Comparison of ENCODE assay signal across 7 mouse cellular contexts in the genomic region with DNA sequence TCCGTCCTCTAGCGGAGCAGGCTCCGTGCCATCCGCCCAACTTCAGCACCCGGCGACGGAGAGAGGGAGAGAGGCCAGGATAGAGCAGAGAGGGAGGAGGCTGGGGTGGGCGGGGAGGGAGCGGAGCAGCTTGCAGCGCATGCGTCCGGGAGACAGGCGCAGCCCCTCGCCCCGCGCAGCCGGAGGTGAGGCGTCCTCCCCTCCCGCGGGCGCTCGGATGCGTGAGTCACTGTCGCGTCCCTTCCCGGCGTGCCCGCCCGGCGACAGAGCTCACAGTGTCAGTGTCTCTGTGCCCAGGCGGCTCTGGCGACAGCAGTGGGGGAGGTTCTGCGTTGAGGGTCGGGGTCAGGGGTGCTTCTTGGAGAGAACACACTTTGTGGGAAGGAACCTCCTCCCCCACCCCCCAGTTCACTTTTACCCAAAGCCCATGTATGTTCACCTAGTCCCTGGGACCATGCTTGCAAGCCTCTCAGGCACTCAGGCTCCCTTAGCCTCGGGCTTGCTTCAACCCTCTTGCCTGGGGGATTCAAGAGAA. TPM values are rescaled to one million over a fixed set of nuclear protein-coding genes. Genes with fewer than 3 reads are reported as not detected.
DNase-seq lines count a peak whose midpoint lies in the region; ATAC-seq and TF ChIP-seq lines count a peak whose summit lies in the region.

Rgs17 (minus strand) TSS at position 107 of the 535 bp plus-strand sequence.

- 1% methylated on average over 35 of the region's 35 CpGs for WGBS in cerebellum, adult 2 months
- WGBS in hindbrain, embryonic 10.5 days = under 1% methylated on average over 35 of the region's 35 CpGs
- WGBS in midbrain, embryonic 13.5 days = 0% methylated on average over 22 of the region's 35 CpGs

- H3K9ac ChIP-seq in midbrain, embryonic 13.5 days (replicated peaks) = peak within 1 kb of the TSS; percentile 85

- no peaks in the 10 kb centered on the region for H3K27me3 ChIP-seq in cerebellum, adult 2 months (ENCODE audit: control insufficient read depth, insufficient read depth, low read length)
- peaks cover 22% of the 10 kb centered on the region for H3K27me3 ChIP-seq in hindbrain, embryonic 10.5 days (ENCODE audit: insufficient read depth, poor library complexity, severe bottlenecking)
- no peaks in the 10 kb centered on the region; the same call in 1 of the 2 replicates for H3K27me3 ChIP-seq in midbrain, embryonic 13.5 days

- peak within 1 kb of the TSS; percentile 57 for H3K4me3 ChIP-seq in cerebellum, adult 2 months (replicated peaks; ENCODE audit: insufficient read depth, low read depth, low read length)
- H3K4me3 ChIP-seq in hindbrain, embryonic 10.5 days = peak within 1 kb of the TSS; percentile 78
- H3K4me3 ChIP-seq in midbrain, embryonic 13.5 days (replicated peaks) = peak within 1 kb of the TSS; percentile 85

- TF ChIP-seq CTCF in cerebellum, adult 2 months (IDR thresholded peaks at IDR 0.05; ENCODE audit: borderline replicate concordance, insufficient read depth, low read depth, low read length) = no peak

- no peaks in the 10 kb centered on the region for H3K36me3 ChIP-seq in hindbrain, embryonic 10.5 days
- H3K36me3 ChIP-seq in midbrain, embryonic 13.5 days = no peaks in the 10 kb centered on the region

- H3K4me2 ChIP-seq in midbrain, embryonic 13.5 days (replicated peaks) = peak within 1 kb of the TSS; percentile 76

- no peaks in the 10 kb centered on the region for H3K9me3 ChIP-seq in hindbrain, embryonic 10.5 days
- no peaks in the 10 kb centered on the region for H3K9me3 ChIP-seq in midbrain, embryonic 13.5 days

- intact Hi-C loops in left cerebral cortex, postnatal 14 days (cut with DNase I) = loop anchor here (5.0 kb wide), 1 partner anchor 55 kb away; no protein-coding TSS in a partner anchor

- no peak within 1 kb of the TSS for H3K27ac ChIP-seq in cerebellum, adult 2 months (ENCODE audit: insufficient read depth, low read length)
- peak within 1 kb of the TSS; percentile 83 for H3K27ac ChIP-seq in hindbrain, embryonic 10.5 days
- peak within 1 kb of the TSS; percentile 83 for H3K27ac ChIP-seq in midbrain, embryonic 13.5 days

- TF ChIP-seq POLR2A in cerebellum, adult 2 months (IDR thresholded peaks at IDR 0.05; ENCODE audit: borderline replicate concordance, insufficient read depth, low read length) = no peak

- peak; percentile 48 to 68 for DNase-seq in adrenal gland, adult (ENCODE audit: inconsistent age in 2 of 2, low spot score in 1 of 2)
- peak; percentile 73 to 78 for DNase-seq in cerebellum, adult 2 months
- peak; percentile 61 for DNase-seq in forelimb bud, embryonic 11.5 days (ENCODE audit: low read depth, low spot score)
- DNase-seq in hindbrain, embryonic 10.5 days (ENCODE audit: low spot score) = peak; percentile 82
- DNase-seq in left cerebral cortex, postnatal 14 days (ENCODE audit: low spot score in 2 of 2) = peak; percentile 67 to 75
- peak; percentile 63 for DNase-seq in telencephalon, adult 2 months (ENCODE audit: low read depth, low spot score)

- ATAC-seq in midbrain, embryonic 13.5 days = peak; percentile 96

- H3K4me1 ChIP-seq in cerebellum, adult 2 months (ENCODE audit: control insufficient read depth, insufficient read depth, low read length) = no peaks in the 10 kb centered on the region
- H3K4me1 ChIP-seq in hindbrain, embryonic 10.5 days (replicated peaks) = peaks cover 15% of the 10 kb centered on the region
- peaks cover 13% of the 10 kb centered on the region for H3K4me1 ChIP-seq in midbrain, embryonic 13.5 days (replicated peaks)

RNA-seq across cellular contexts. Expression of gene Rgs17, which starts in this region (rescaled TPM):
- polyA plus RNA-seq in cerebellum, adult 2 months (2012; rRNA removed) = 16.2 and 18.7 TPM in 2 replicates
- 0.98 and 1.3 TPM in 2 replicates for polyA plus RNA-seq in hindbrain, embryonic 10.5 days (2016; fragmentation: Nextera tagmentation; extraction: Ambion mirVana)
- 10 to 100 TPM; 60.2 to 63.7 TPM for total RNA-seq in left cerebral cortex, postnatal 14 days (2021)
- polyA plus RNA-seq in midbrain, embryonic 13.5 days (2015; fragmentation: Nextera tagmentation; extraction: Ambion mirVana) = 12.0 and 13.4 TPM in 2 replicates
